Mouse (Mus musculus) intestine, embryonic 15.5 days (tissue): Measurements from ENCODE around the gene B3galt4. TPM values are rescaled to one million over a fixed set of nuclear protein-coding genes. Genes with fewer than 3 reads are reported as not detected.
A peak's percentile ranks its signal among the peaks of the same experiment; 100 is the strongest.
"Not testable (repeated sequence)": the region's sequence is repeated elsewhere in the genome, so short reads cannot be mapped to it uniquely, and the experiment has no call there.

ENCODE experiments used
- ATAC-seq: fragments of 200-750 bp; cut with Nextera tagmentation; 2 replicates; pipeline ENCODE4 v1.8.0; 2017; ENCODE audit warnings: moderate TSS enrichment, moderate library complexity
- H3K27ac ChIP-seq: fragments of 300-500 bp; sonication (generic); 2 replicates; pipeline ENCODE4 v1.5.1; 2015; ENCODE audit warnings: mild to moderate bottlenecking, inconsistent platforms
- H3K27me3 ChIP-seq: fragments of 300-500 bp; sonication (generic); replicated peaks from 2 replicates; pipeline ENCODE4 v1.6.1; 2015; ENCODE audit warnings: inconsistent platforms
- H3K36me3 ChIP-seq: fragments of 300-500 bp; sonication (generic); 2 replicates; pipeline ENCODE4 v1.6.1; 2015; ENCODE audit warnings: inconsistent platforms
- H3K4me1 ChIP-seq: fragments of 300-500 bp; sonication (generic); replicated peaks from 2 replicates; pipeline ENCODE4 v1.6.1; 2015; ENCODE audit warnings: inconsistent platforms
- H3K4me2 ChIP-seq: fragments of 300-500 bp; sonication (generic); replicated peaks from 2 replicates; pipeline ENCODE4 v1.6.1; 2015; ENCODE audit warnings: mild to moderate bottlenecking, inconsistent platforms
- H3K4me3 ChIP-seq: fragments of 300-500 bp; sonication (generic); replicated peaks from 2 replicates; pipeline ENCODE4 v1.5.1; 2015; ENCODE audit warnings: inconsistent platforms
- H3K9ac ChIP-seq: fragments of 300-500 bp; sonication (generic); 2 replicates; pipeline ENCODE4 v1.6.1; 2015; ENCODE audit warnings: inconsistent platforms
- H3K9me3 ChIP-seq: fragments of 300-500 bp; sonication (generic); 2 replicates; pipeline ENCODE4 v1.6.1; 2016; ENCODE audit warnings: inconsistent platforms
- WGBS: fragments of 180-500 bp; shearing (Covaris S2); methylation state at CpG from one replicate; pipeline ENCODE4 v1.1.7; 2015; 5-methylcytosine and 5-hydroxymethylcytosine counted together
- polyA plus RNA-seq: library from polyadenylated mRNA; unstranded; fragments of >200 nt; fragmentation: Nextera tagmentation; extraction: Ambion mirVana; gene quantifications from 2 replicates; pipeline ENCODE4 v1.2.1, GENCODE M21; 2015

B3galt4 gene
- polyA plus RNA-seq, 1 experiment from 2014 or later, result 9.8 TPM

DNA sequence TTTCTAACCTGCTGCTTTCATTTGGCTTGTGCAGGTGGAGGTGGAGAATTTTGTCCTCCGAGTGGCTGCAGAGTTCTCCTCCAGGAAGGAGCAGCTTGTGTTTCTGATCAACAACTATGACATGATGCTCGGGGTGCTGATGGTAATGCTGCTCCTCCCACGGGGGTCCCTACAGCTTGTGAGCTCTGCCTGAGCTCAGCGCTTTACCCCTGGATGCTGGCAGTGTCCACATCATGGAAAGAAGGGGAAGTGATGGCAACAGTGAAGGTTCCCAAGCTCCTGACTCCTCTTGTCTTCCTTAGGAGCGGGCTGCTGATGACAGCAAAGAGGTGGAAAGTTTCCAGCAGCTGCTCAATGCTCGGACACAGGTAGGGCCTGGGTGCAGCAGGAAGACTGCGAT is 11.6 kb upstream of the B3galt4 start:
- Histone ChIP-seq H3K27me3 (no peaks in the 10 kb centered on the region), H3K36me3 (peaks cover 25% of the 10 kb centered on the region), H3K9ac (no peak overlapping the region), H3K4me2 (no peak overlapping the region), H3K4me3 (no peak overlapping the region), H3K27ac (no peak overlapping the region), H3K4me1 (no peaks in the 10 kb centered on the region), H3K9me3 (no peaks in the 10 kb centered on the region)
- no peak for ATAC-seq
- 91% methylated on average over 7 of the region's 7 CpGs for WGBS

DNA sequence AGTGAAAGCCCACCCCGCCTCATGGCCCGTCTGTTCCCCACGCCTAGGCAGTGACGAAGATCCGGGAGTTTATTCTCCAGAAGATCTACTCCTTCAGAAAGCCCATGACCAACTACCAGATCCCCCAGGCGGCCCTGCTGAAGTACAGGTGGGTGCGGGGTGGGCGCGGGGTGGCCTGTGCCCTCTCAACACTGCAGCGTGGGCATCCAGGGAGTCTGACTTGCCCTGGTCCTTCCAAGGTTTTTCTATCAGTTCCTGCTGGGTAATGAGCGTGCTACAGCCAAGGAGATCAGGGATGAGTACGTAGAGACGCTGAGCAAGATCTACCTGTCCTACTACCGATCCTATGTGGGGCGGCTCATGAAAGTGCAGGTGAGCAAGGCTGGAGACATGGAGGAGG is 8.7 kb upstream of the B3galt4 start:
- peaks cover 18% of the 10 kb centered on the region for H3K36me3 ChIP-seq
- H3K9me3 ChIP-seq, result no peaks in the 10 kb centered on the region
- ATAC-seq, result no peak

DNA sequence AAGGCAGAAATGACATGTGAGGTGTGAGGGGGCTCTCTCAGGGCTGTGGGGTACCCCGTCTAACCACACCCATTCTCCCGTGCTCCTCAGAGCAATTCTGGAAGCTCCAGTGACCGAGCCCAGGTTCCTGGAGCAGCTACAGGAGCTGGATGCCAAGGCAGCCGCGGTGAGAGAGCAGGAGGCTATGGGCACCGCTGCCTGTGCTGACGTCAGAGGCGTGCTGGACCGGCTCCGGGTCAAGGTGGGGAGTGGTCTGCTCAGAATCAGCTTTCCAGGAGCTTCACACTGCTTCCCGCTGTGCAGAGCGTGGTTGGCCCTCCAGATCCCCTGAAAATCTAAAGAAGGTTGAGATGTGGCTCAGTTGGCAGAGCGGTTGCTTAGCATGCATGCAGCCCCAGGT is 7.8 kb upstream of the B3galt4 start:
- ATAC-seq, result no peak
- Histone ChIP-seq H3K27ac (no peak overlapping the region), H3K9ac (no peak overlapping the region), H3K4me3 (no peak overlapping the region), H3K27me3 (no peaks in the 10 kb centered on the region), H3K4me1 (peaks cover 5% of the 10 kb centered on the region), H3K36me3 (peaks cover 20% of the 10 kb centered on the region), H3K4me2 (no peak overlapping the region), H3K9me3 (no peaks in the 10 kb centered on the region)
- WGBS, result 95% methylated on average over 13 of the region's 13 CpGs

More for the DNA sequence above, 8.7 kb upstream of the B3galt4 start:
- Histone ChIP-seq H3K27me3 (no peaks in the 10 kb centered on the region), H3K4me1 (no peaks in the 10 kb centered on the region), H3K9ac (no peak overlapping the region), H3K4me3 (no peak overlapping the region), H3K27ac (no peak overlapping the region), H3K4me2 (no peak overlapping the region)
- 93% methylated on average over 15 of the region's 15 CpGs for WGBS

DNA sequence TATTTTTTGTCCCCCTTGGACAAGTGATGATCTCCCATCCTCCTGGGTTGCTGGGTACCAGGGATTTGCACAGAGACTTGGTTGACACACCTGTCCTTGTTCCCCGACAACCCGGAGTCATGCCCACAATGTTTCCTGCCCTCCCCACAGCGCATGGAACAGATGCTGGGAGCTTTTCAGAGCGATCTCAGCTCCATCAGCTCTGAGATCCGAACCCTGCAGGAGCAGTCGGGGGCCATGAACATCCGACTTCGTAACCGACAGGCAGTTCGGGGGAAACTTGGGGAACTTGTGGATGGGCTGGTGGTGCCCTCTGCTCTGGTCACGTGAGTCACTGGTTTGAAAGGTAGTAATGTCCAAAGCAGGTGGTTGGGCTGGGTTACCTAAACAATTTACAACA is 7.2 kb upstream of the B3galt4 start:
- WGBS, result 95% methylated on average over 11 of the region's 11 CpGs
- Histone ChIP-seq H3K9me3 (no peaks in the 10 kb centered on the region), H3K27me3 (no peaks in the 10 kb centered on the region), H3K4me2 (no peak overlapping the region), H3K36me3 (peaks cover 23% of the 10 kb centered on the region), H3K9ac (no peak overlapping the region), H3K27ac (no peak overlapping the region), H3K4me3 (no peak overlapping the region), H3K4me1 (peaks cover 11% of the 10 kb centered on the region)
- no peak for ATAC-seq

DNA sequence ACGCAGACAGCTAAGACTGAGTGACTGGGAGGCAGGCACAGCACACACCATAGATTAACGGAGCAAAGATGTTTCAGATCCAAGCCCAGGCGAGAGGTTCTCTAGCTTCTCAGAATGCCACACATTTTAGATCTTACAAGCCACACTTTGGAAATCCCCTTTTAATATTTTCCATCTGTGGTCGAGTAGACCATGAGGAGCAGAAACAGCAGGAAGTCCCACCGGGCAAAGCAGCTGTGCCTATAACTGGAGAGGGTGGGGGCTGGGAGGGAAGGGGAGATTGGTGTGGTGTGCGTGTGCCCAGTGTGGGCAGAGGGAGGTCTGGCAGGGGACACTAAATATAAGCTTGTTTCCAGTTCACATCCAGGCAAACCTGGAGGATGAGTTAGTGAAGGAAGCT is 6.2 kb upstream of the B3galt4 start:
- Histone ChIP-seq H3K9ac (no peak overlapping the region), H3K36me3 (peaks cover 25% of the 10 kb centered on the region), H3K9me3 (no peaks in the 10 kb centered on the region), H3K27me3 (no peaks in the 10 kb centered on the region), H3K4me3 (no peak overlapping the region), H3K4me2 (no peak overlapping the region), H3K27ac (no peak overlapping the region), H3K4me1 (peaks cover 20% of the 10 kb centered on the region)
- 87% methylated on average over 6 of the region's 6 CpGs for WGBS
- ATAC-seq, result no peak

DNA sequence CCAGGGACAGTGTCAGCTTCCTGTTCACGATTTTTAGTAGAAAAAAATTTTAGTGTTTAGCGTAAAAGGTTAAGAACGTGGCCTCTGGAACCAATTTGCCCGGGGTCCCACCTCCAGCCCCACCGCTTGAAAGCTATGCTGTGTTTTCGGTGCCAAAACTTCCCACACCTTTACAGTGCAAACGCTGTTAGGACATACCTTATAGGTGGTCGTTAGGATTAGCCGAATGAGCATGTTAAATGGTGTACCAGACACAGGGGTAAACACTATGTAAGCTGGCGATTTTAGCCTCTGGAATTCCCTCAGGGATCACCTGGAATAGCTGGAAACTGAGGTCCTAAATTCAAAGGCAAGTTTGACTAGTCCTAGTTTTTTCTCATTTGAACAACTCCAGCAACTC is 5.0 kb upstream of the B3galt4 start:
- H3K9ac ChIP-seq, result peak overlapping the region; percentile 77
- H3K4me3 ChIP-seq, result peak overlapping the region; percentile 84
- ATAC-seq, result no peak
- H3K27me3 ChIP-seq, result no peaks in the 10 kb centered on the region
- H3K4me2 ChIP-seq, result peak overlapping the region; percentile 67
- peak overlapping the region; percentile 88; the same call in 1 of the 2 replicates for H3K27ac ChIP-seq
- H3K4me1 ChIP-seq, result peaks cover 26% of the 10 kb centered on the region
- peaks cover 20% of the 10 kb centered on the region for H3K36me3 ChIP-seq
- H3K9me3 ChIP-seq, result no peaks in the 10 kb centered on the region
- WGBS, result 7% methylated on average over 10 of the region's 10 CpGs

DNA sequence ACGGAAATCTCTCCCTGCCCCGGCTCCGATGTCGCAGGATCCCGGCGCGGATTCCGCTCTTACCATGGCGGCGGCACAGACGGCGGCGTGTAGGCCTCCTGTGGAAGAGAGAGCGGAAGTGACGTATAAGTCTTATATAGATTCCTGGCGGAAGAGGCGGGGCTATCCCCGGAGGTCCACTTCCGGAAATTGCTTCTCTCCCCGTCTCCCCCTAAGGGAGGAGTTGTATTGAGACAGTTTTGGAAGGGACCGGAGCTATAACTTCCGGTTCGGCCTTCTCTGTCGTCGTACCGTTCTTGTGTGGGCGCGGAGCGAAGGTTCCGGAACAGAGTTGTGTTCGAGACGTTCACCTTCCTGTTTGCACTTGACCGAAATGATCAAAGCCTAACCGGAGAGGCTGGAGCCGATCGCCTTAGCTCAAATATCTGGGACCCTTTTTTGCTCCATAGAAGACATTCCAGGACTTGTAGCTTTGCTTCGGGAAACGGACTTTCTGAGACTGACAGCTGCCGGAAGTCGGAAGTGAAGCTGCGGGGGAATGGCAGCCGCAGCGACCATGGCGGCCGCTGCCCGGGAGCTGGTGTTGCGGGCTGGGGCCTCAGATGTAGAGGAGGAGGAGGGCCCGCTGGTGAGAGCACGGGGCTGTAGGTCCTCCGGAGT is 4.4 kb upstream of the B3galt4 start, which contains the start of the genes Vps52 and Rps18:
Gene Vps52, plus strand, starts transcription at position 258 of the 660 bp plus-strand sequence.
Gene Rps18, minus strand, starts transcription at position 447 of the 660 bp plus-strand sequence.
- H3K36me3 ChIP-seq, result peaks cover 20% of the 10 kb centered on the region
- no peaks in the 10 kb centered on the region for H3K9me3 ChIP-seq
- peak within 1 kb of the TSS; percentile 91 for H3K4me2 ChIP-seq
- no peaks in the 10 kb centered on the region for H3K27me3 ChIP-seq
- H3K4me1 ChIP-seq, result peaks cover 30% of the 10 kb centered on the region
- peak within 1 kb of the TSS; percentile 97 for H3K9ac ChIP-seq
- H3K27ac ChIP-seq, result peak within 1 kb of the TSS; percentile 94
- H3K4me3 ChIP-seq, result peak within 1 kb of the TSS; percentile 84
- ATAC-seq, result peak; percentile 87
- under 1% methylated on average over 50 of the region's 50 CpGs for WGBS

DNA sequence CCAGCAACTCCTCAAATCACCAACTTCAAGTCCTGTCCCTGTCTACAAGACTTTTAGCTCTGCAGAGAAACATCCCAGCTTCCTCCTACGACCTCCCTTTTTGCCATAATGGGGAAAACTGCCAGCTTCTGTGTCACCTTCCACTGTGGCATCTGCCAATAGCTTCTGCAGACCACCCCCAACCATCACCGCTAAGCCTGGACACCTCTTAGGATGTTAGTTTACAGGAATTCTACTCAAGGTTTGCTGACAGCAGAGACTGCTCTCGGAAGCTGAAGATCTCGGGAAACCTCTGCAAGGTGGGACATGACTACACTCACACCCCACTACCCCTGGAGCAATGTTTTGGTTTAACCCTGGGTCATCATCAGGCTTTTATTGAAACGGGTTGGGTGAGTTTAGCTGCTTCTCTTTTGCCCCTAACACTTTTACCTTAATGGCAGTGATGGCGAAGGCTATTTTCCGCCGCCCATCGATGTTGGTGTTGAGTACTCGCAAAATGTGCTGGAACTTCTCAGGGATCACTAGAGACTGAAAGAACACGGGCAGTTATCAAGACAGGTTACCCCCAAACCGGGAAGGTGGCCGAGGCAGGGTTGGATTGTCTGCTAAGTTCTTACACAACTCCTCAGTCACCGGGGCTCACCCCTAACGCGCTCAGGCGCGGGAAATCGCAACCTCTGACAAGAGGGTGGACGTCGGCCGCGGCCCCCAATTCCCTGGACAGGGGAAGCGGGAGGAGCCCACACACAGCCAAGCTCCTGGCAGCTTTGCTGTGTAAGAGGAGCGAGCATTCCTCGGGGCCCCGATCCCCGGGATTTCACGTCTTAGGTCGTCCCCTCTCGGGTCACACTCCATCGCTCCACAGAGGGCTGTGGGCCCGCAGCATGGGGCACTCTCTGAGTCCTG is 3.6 kb upstream of the B3galt4 start:
- peak; percentile 23; the same call in 1 of the 2 replicates for ATAC-seq
- H3K27me3 ChIP-seq, result no peaks in the 10 kb centered on the region
- H3K36me3 ChIP-seq, result peaks cover 19% of the 10 kb centered on the region
- under 1% methylated on average over 33 of the region's 33 CpGs for WGBS
- H3K4me3 ChIP-seq, result peak overlapping the region; percentile 84
- H3K4me2 ChIP-seq, result peak overlapping the region; percentile 91
- peaks cover 38% of the 10 kb centered on the region for H3K4me1 ChIP-seq
- H3K9ac ChIP-seq, result peak overlapping the region; percentile 97
- peak overlapping the region; percentile 94 for H3K27ac ChIP-seq
- no peaks in the 10 kb centered on the region for H3K9me3 ChIP-seq

DNA sequence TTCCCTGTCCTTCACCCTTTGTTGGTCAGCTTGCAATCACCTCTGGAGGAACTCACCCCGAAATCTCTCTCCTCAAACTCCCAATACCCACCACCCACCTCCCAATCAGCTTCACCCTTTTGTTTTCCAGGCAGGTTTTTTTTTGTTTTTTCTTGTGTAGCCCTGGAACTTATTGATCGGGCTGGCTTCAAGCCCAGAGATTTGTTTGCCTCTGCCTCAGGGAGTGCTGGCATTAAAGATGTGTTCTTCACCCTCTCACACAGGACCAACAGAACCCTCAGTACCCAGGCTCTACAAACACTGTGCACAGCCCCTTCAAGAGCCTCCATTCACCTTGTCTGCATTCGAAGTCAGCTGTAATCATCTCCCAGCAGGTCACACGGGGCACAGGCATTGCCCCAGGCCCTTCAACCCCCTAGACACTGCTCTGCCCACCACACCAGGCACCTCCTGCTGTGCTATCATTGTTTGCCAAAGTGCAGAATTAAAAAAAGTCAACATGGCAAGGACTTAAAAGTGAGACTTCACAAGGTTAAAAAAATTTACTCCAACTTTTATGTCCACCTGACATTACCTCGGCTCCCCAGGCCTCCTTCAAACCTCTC is 2.8 kb upstream of the B3galt4 start:
- Histone ChIP-seq H3K27ac (peak overlapping the region; percentile 94), H3K4me3 (peak overlapping the region; percentile 84), H3K4me1 (peaks cover 43% of the 10 kb centered on the region), H3K36me3 (peaks cover 14% of the 10 kb centered on the region), H3K9ac (peak overlapping the region; percentile 97), H3K4me2 (peak overlapping the region; percentile 91), H3K27me3 (no peaks in the 10 kb centered on the region), H3K9me3 (no peaks in the 10 kb centered on the region)
- ATAC-seq, result no peak
- 37% methylated on average over 5 of the region's 5 CpGs for WGBS

DNA sequence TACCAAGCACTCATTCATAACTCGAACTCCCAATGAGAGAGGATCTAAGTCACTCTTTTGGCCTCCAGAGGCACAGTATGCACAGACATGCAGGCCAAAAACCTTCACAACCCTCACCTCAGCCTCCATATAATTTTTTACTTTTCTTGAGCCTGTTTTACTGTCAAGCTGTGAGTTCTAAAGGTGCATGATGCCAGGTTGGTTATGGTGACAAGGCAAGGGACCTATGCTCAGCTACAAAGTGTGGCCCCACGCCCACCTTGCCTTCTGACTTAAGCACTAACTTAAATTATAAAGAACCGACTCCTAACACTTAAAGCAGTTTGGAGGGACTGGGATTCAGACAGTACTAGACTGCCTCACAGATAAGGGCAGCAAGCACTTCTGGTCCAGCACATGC is 2.0 kb upstream of the B3galt4 start:
- H3K27ac ChIP-seq, result peak overlapping the region; percentile 41; the same call in 1 of the 2 replicates
- no peaks in the 10 kb centered on the region for H3K9me3 ChIP-seq
- peak overlapping the region; percentile 84 for H3K4me3 ChIP-seq
- H3K36me3 ChIP-seq, result peaks cover 13% of the 10 kb centered on the region
- no peaks in the 10 kb centered on the region for H3K27me3 ChIP-seq
- H3K4me2 ChIP-seq, result peak overlapping the region; percentile 91
- WGBS, result 77% methylated on average over 3 of the region's 3 CpGs
- ATAC-seq, result no peak
- peak overlapping the region; percentile 39; the same call in 1 of the 2 replicates for H3K9ac ChIP-seq
- peaks cover 51% of the 10 kb centered on the region for H3K4me1 ChIP-seq

DNA sequence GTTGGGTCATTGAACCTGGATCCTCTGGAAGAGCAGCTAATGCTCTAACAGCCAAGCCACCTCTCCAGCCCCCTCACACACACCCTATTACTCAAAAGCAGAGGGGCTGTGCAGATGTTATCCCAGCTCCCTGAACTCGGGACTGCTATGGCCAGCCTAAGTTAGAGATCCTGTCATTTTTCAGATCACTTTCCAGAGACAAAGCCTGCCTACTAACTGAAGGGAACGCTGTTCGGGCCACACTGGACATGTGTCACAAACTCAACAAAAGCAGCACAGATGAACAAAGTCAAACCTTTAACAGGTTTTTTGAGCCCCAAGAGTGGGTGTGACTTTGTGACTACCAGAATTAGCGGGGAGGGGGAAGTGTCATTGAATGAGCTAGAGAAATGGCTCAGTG is 1.6 kb upstream of the B3galt4 start:
- Histone ChIP-seq H3K9me3 (no peaks in the 10 kb centered on the region), H3K36me3 (peaks cover 13% of the 10 kb centered on the region), H3K9ac (peak overlapping the region; percentile 39; the same call in 1 of the 2 replicates), H3K4me2 (peak overlapping the region; percentile 91), H3K27ac (peak overlapping the region; percentile 41), H3K4me1 (peaks cover 52% of the 10 kb centered on the region), H3K27me3 (no peaks in the 10 kb centered on the region), H3K4me3 (peak overlapping the region; percentile 84)
- WGBS, result 81% methylated on average over 4 of the region's 4 CpGs
- ATAC-seq, result no peak

DNA sequence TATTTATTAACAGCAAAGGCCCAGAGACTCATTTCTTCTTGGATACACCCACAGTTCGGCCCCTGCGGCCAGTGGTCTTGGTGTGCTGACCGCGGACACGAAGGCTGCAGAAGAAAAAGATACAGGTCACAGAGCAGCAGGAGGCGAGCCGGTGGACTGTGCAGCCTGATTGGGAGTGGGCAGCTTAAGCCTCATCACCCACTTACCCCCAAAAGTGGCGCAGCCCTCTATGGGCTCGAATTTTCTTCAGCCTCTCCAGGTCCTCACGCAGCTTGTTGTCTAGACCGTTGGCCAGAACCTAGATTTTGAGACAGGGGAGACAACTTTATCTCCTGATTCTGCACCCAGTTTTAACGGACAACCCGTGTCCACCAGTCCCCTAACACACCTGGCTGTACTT is 727 bp upstream of the B3galt4 start:
- H3K4me2 ChIP-seq, result peak overlapping the region; percentile 91
- ATAC-seq, H3K4me3 ChIP-seq, H3K9me3 ChIP-seq, H3K27me3 ChIP-seq: not testable (repeated sequence)
- 71% methylated on average over 13 of the region's 13 CpGs for WGBS
- peaks cover 52% of the 10 kb centered on the region for H3K4me1 ChIP-seq
- H3K36me3 ChIP-seq, result peaks cover 13% of the 10 kb centered on the region
- 0 out of 2 replicates have a peak overlapping the region, but pooled peaks have one; percentile 96 for H3K27ac ChIP-seq
- peak overlapping the region; percentile 59 for H3K9ac ChIP-seq
